Mouse (Mus musculus) right cerebral cortex, adult 2 months (tissue): ENCODE data around the gene Gpc5.
"Not testable (repeated sequence)": the region's sequence is repeated elsewhere in the genome, so short reads cannot be mapped to it uniquely, and the experiment has no call there.

Source experiments
- DNase-seq, 2 experiments: peaks; one replicate each; pipeline ENCODE4 v3.0.0; 2021 to 2022; ENCODE audit warnings: low spot score in 2 of 2

Gene Gpc5

GRCm38 (mm10) chr14:115092081-115092480, at the start of gene Gpc5:
TSS of gene Gpc5 (plus strand) at chr14:115092215.
- DNase-seq: peak; percentile 85 to 87

- DNase-seq: no peak
These were observed 49.4 kb upstream of the Gpc5 start for GRCm38 (mm10) chr14:115042660-115043059.

GRCm38 (mm10) chr14:115044016-115044415, 48.0 kb upstream of the Gpc5 start:
- no peak for DNase-seq

- no peak for DNase-seq
These were observed 46.3 kb upstream of the Gpc5 start for GRCm38 (mm10) chr14:115045712-115046111.

- DNase-seq: no peak
These were observed 44.7 kb upstream of the Gpc5 start for GRCm38 (mm10) chr14:115047316-115047715.

GRCm38 (mm10) chr14:115047990-115048862, 43.8 kb upstream of the Gpc5 start:
- no peak for DNase-seq

GRCm38 (mm10) chr14:115048863-115049566, 43.0 kb upstream of the Gpc5 start:
- no peak for DNase-seq

GRCm38 (mm10) chr14:115049831-115050230, 42.2 kb upstream of the Gpc5 start:
- no peak for DNase-seq

- DNase-seq: no peak
These were observed 40.8 kb upstream of the Gpc5 start for GRCm38 (mm10) chr14:115051106-115051760.

- DNase-seq: no peak
These were observed 39.6 kb upstream of the Gpc5 start for GRCm38 (mm10) chr14:115052371-115052770.

GRCm38 (mm10) chr14:115054252-115054651, 37.8 kb upstream of the Gpc5 start:
- no peak for DNase-seq

GRCm38 (mm10) chr14:115057524-115057923, 34.5 kb upstream of the Gpc5 start:
- no peak for DNase-seq

GRCm38 (mm10) chr14:115066164-115066563, 25.9 kb upstream of the Gpc5 start:
- not testable (repeated sequence) for DNase-seq

GRCm38 (mm10) chr14:115070534-115070933, 21.5 kb upstream of the Gpc5 start:
- peak; percentile 70 to 78 for DNase-seq

- no peak for DNase-seq
These were observed 14.7 kb upstream of the Gpc5 start for GRCm38 (mm10) chr14:115077340-115077739.

GRCm38 (mm10) chr14:115078064-115078463, 14.0 kb upstream of the Gpc5 start:
- DNase-seq: no peak

GRCm38 (mm10) chr14:115081728-115082502, 10.1 kb upstream of the Gpc5 start:
- DNase-seq: no peak

GRCm38 (mm10) chr14:115090516-115090915, 1.5 kb upstream of the Gpc5 start:
- no peak for DNase-seq

GRCm38 (mm10) chr14:115092510-115092909, 495 bp downstream of the Gpc5 start:
- peak; percentile 44 to 47 for DNase-seq

GRCm38 (mm10) chr14:115092952-115093351, 937 bp downstream of the Gpc5 start:
- DNase-seq: no peak

- no peak for DNase-seq
These were observed 8.7 kb downstream of the Gpc5 start for GRCm38 (mm10) chr14:115100617-115101299.
